Mouse (Mus musculus) lung, adult 2 months (tissue): ENCODE measurements around the gene Stk32c.

Source experiments
- CTCF ChIP-seq: fragments of 200-500 bp; IDR thresholded peaks from 2 replicates; pipeline ENCODE4 v1.5.1; 2011; ENCODE audit warnings: mild to moderate bottlenecking, low read length, control low read depth; ENCODE audit not compliant: insufficient read depth
- POLR2A ChIP-seq: fragments of 200-500 bp; IDR thresholded peaks from 2 replicates; pipeline ENCODE4 v1.6.1; 2011; ENCODE audit warnings: low read depth, mild to moderate bottlenecking, control low read depth, low read length, borderline replicate concordance; ENCODE audit errors: extremely low read depth

DNA sequence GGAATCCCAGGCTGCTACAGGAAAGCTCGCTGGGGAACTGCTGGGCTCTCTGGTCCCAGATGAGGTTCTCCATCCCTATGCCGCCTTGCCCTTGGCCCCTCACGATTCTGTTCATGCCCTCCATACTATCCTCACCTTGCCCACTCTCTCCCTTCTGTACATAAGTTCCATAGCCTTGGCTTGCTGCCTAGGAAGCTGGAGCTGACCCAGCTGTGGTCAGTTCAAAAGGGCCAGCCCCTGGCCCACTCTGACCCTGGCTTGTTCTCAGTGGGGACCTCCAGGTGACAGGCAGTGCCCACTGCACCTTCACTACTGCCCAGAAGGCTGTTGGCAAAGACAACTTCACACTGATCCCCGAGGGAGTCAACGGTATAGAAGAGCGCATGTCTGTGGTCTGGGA lies 116.7 kb downstream of the Stk32c start:
- TF ChIP-seq CTCF (no peak), POLR2A (no peak)
